Mouse (Mus musculus): Measurements from ENCODE around the gene Acyp2.
"Not testable (repeated sequence)": the region's sequence is repeated elsewhere in the genome, so short reads cannot be mapped to it uniquely, and the experiment has no call there.

The Acyp2 gene

DNA sequence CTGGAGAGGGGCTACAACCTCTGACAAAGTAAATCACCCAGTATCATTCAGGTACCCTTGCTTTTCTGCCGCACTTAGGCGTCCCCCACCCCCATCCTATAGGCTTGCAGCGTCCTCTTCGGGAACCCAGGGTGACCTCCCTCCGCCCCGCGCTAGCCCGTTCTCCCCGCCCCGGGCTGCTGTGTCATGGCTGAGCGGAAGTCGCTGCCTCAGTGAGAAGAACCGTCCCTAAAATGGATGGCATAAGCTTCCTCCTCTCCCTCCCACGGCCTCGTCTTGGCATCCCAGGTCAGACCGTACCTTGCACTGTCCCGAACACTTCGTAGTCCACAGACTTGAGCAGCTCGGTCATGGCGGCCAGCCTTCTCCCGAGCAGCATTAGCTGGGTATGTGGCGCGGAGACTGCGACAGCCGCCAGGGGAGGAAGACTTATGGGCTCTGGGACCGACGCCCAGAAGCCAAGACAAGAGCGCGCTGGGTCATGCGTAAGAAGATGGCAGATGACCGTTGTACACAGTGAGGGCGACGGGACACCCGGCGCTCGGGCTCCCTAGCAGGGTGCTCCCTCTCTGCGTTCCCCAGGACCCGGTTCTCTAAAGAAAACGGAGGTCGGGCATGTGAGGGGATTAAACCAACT, at the start of gene Acyp2:
Acyp2 (minus strand) TSS at position 587 of the 637 bp plus-strand sequence.
- in situ Hi-C loops (cut with MseI, MboI) = no loop called here

DNA sequence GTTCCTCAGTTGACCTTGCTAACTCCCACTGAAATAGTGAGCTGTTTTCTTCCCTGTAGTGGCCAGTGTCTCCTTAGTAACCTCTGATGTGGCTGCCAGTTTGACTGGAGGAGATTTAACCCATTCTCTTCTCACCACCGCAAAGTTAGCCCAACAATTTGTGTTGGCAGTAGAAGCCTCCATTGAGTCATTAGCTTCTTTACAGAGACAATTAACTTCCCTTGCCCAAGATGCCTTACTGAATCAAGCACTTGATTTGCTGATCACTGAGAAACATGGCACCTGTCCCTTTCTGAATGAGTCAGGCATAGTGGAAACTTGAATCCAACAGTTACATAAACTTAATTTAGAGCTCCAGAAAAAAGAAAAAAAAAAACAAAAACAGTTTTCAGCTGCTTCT, 40.0 kb upstream of the Acyp2 start:
- in situ Hi-C loops (cut with MseI, MboI) = no loop called here

DNA sequence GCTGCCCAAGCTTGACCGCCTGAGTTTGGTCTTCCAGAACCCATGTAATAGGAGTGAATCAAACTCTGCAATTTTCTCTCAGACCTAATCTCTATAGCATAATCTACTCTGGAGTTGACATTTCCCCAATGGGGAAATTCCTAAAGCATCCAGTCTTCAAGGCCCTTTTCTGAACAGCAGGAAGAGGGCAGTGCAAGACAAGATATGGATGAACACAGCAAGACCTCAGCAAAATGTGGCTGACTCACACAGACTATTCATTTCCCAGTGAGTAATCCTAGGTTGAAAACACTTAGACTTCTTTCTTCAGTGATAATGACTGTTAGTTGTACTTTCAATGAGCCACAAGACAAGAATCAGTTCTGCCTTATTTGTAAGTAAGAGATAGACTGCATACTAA, 26.7 kb upstream of the Acyp2 start:
- in situ Hi-C loops (cut with MseI, MboI) = loop anchor here in 1 of 2 experiments (10.0 kb wide), 1 partner anchor 119 kb away; no protein-coding TSS in a partner anchor

DNA sequence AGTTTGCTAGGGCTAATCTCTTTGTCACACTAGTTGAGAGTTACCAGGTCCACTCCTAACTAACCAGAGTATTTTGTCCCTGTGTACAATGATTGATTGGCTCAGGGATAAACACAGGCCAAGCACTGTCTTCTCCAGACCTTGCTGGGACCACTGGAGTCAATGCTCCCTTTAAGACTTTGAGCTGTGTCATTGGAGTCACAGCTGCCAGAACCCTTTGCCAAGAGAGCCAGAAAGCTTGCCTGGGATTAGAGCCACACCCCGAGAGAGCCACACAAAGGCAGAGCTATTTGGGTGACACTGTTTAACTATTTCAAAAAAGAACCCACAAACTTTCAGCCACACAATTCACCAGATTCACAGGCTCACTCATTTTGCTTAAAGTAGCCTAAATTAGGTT, 23.3 kb upstream of the Acyp2 start:
- in situ Hi-C loops (cut with MseI, MboI) = loop anchor here (5.0 to 10.0 kb wide), 2 partner anchors 122 to 130 kb away; no protein-coding TSS in a partner anchor

DNA sequence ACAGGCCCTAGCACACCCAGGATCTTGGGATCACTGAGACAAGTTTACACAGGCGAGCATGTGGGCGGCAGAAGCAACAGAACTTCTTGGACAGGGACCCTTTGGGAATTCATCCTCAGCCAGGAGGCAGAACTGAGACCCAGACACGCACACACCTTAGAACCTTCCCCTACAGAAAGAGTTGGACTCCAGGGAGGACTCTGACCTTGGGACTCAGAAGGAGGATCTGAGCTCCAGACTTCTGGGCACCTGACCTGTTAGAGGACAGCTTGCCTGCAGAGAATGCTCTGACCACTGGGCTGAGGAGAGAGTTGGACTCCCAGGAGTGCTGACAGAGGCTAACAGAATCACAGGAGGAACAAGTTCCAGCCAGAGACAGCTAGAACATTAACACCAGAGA, 13.6 kb upstream of the Acyp2 start:
- in situ Hi-C loops (cut with MseI, MboI) = no loop called here

DNA sequence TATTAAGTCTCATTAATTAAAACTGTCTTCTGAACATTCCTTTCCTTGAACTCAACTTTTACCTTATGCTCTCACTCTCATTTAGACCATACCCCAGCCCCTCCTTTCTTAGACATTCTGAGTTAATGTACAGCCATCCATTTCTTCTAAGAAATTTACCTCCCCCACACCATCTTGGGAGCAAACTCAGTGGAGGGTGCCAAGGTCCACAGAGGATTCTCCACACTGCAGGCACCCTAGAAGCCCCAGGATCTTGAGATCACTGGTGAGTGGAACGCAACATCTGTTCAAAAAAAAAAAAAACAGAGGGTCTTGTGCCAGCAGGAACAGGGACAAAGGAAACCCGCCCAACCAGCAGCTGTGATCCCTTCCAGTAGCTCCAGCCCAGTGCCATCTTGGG, 13.2 kb upstream of the Acyp2 start:
- in situ Hi-C loops (cut with MseI, MboI) = no loop called here

DNA sequence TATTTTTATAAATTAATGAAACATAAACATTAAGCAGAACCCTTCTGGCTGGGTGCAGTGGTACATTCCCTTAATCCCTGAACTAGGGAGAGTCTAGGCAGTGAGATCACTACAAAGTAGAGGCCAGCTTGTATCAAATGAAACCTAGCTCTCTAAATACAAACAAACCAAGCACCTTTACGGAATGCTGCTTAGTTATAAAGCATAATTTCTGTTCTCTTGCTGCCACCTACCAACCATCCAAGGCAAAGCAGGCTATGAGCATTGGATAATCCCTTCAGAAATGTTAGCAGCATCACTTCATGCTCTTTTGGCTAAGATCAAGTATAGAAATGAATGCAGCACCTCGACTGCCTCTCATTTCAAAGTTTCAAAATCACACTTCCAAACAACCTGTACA, 7.7 kb upstream of the Acyp2 start:
- in situ Hi-C loops (cut with MseI, MboI) = loop anchor here (5.0 to 10.0 kb wide), 2 partner anchors 420 to 422 kb away; no protein-coding TSS in a partner anchor

DNA sequence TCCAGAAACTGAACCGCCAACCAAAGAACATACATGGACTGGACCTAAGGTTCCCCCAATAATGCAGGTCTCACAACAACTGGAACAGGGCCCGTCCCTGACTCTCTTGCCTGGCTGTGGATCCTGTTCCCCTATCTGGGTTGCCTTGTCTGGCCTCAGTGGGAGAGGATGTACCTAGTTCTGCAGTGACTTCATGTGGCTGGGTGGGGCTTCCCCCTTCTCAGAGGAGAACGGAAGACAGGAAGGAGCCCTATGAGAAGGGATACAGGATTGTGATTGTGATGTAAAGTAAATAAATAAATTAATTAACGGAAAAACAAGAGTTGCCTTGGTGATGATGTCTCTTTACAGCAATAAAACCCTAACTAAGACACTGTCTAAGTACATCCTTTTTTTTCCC, 6.7 kb upstream of the Acyp2 start:
- in situ Hi-C loops (cut with MseI, MboI) = loop anchor here (5.0 to 10.0 kb wide), 2 partner anchors 419 to 421 kb away; no protein-coding TSS in a partner anchor

DNA sequence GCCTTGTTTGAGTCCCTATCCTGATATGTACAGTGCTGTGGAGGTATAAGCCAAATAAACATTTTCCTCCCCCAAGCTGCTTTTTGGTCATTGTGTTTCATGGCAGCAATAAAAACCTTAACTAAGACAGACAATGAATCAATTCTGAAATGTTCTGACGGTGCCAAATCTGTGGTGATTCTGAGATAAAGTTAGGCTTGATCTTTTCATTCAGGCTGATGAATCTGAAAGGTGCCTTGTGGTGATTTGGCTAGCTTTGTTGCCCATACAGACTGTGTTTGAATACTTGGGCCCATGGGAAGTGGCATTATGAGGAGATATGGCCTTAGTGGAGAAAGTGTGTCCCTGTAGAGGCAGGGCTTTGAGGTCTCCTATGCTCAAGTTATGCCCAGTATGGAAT, 1.0 kb upstream of the Acyp2 start:
- in situ Hi-C loops (cut with MseI, MboI) = loop anchor here in 1 of 2 experiments (10.0 kb wide), 1 partner anchor 416 kb away; no protein-coding TSS in a partner anchor

DNA sequence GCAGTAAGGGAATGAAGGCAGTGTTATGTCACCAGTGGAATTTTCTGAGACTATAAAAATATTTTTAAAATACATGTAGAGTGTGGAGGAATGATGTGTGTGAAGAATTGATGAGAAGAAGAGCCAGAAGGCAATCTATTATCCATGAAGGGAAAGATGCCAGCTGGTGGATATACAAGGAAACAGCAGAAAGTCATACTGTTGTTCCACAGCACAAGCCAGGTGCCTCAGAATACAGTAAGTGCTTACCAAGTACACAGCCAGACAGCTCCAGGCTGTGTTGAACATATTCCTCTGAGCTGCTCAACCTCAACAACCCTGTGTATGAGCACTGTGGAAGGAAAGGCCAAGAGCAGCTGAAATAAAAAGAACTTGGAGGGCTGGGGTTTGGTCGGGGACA, 13.7 kb downstream of the Acyp2 start:
- in situ Hi-C loops (cut with MseI, MboI) = no loop called here

DNA sequence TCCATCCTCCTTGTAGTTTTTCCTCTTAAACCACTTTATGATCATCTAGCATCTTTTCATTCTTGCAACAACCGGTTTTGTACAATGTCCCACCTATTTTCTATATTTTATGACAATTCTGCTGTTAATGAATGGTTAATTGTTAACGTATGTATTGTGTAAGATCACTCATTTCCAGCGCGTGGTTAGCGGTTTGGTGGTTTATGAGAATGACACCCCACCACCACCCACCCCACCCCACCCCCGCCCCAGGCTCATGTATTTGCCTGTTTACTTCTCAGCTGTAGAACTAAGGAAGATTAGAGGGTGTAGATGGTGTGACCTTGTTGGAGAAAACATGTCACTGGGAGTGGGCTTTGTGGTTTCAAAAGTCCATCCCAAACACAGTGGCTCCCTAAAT, 18.9 kb downstream of the Acyp2 start:
- in situ Hi-C loops (cut with MseI, MboI) = no loop called here

DNA sequence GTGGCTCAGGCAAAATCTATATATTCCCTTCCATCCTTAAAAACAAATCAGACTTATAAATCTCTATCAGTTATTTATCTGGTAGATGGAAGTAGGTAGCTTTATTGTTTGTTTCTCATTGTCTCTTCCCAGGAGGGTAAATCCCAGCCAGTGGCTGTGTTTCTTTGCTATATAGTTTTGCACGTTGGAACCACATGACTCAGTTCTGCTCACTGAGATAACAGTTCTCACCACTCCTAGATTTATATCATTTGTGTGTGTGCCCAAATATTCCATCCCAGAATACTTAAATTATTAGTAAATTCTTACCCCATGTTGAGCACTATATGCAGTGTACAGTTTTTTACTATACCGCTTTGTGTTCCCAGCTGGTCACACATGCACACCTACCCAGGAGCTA, 26.2 kb downstream of the Acyp2 start:
- in situ Hi-C loops (cut with MseI, MboI) = no loop called here

DNA sequence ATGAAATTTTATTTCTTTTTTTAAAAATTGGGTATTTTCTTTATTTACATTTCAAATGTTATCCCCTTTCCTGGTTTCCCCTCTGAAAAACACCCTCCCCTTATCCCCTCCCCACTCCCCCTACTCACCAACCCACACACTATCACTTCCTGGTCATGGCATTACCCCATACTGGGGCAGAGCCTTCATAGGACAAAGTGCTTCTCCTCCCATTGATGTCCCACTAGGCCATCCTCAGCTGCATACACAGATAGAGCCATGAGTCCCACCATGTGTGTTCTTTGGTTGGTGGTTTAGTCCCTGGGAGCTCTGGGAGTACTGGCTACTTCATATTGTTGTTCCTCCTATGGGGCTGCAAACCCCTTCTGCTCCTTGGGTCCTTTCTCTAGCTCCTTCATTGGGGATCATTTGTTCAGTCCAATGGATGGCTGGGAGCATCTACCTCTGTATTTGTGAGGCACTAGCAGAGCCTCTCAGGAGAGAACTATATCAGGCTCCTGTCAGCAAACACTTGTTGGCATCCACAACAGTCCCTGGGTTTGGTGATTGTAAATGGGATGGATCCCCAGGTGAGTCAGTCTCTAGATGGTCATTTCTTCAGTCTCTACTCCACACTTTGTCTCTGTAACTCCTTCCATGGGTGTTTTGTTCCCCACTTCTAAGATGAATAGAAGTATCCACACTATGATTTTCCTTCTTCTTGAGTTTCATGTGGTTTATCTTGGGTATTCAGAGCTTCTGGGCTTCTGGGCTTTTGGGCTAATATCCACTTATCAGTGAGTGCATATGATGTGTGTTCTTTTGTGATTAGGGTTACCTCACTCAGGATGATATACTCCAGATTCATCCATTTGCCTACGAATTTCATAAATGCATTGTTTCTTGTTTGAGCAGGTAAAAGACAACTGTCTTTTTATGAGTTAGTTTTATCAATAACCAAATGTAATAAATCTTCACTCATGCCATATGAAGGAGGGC, 27.7 kb downstream of the Acyp2 start:
- in situ Hi-C loops (cut with MseI, MboI) = not testable (repeated sequence)

DNA sequence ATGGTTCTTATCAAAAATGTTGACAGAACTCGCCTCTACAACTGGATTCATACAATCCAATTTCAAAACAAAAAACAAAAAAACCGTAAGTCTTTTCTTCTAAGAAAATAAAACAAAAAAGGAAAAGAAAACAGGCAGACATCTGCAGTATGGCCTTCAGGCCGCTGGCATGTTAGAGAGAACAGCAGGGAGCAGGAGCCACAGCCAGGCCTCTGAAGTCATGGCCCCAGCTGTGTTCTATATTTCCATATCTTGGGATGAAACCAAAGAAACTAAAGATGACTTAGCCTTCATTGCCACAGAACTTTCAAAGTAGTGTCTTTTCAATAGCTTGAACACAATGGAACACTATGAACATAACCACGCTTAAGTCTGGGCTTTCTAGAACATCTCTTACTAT, 31.2 kb downstream of the Acyp2 start:
- in situ Hi-C loops (cut with MseI, MboI) = no loop called here

DNA sequence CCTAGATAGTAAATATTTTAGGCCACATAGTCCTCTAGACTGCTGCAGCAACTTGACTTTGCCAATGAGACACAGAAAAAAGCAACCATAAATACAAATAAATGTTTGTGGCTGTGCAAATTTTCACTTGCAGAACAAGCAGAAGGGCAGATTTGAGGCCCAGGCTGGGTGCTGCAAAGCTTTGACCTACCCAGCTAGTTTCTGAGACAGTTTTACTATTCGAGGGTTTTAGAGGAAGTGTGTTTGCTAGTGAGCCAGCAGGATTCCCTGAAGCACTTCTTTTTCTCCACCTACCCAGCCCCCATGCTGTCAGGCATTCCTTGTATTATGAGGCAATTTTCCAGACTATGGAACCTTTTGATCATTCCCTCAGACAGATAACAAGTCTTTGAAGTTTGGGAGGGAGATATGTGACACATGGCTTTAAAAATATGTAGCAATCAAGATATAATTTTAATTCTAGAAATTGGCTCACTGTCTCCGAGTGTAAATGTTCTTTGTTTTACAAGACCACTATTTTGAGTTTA, 31.8 kb downstream of the Acyp2 start:
- in situ Hi-C loops (cut with MseI, MboI) = no loop called here

DNA sequence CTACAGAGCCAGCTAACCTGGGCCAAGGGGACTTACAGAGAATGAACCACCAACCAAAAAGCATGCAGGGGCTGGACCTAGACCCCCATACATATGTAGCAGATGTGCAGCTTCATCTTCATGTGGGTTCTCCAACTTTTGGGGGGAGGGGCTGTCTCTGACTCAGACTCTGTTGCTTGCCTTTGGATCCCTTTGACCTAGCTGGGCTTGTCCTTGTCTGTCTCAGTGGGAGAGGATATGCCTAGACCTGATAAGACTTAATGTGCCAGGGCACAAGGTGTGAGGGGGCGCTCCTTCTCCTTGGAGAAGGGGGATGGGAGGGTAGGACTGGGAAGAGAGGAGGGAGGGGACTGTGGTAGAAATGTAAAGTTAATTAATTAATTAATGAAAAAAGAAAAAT, 33.4 kb downstream of the Acyp2 start:
- in situ Hi-C loops (cut with MseI, MboI) = no loop called here

DNA sequence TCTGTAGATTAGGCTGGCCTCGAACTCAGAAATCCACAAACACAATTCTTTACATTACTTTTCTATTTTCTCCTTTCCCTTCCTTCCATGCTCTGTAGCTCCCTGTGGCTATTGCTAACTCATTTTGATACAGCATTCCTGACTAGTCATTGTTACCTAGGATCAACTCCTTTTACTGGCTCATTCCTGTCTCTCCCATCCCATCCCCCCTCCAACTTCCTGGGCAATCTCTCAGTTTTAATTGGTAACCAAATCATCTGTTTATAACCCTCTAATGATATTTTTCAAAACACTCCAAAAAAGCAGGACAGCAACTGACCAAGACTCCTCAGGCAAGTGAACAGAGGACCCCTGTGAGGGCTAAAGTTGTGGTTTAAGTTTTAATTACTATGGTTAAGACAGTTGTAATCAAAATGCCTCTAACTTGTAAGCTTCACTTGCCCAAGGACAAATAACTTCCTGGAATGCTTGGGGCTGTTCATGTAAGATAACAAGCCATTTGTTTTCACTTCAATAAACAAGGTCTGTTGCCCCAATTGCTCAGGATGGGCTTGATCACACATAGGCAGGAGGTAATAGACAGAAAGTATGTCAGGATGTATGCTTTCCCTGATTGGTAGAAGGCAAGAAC, 35.4 kb downstream of the Acyp2 start:
- in situ Hi-C loops (cut with MseI, MboI) = no loop called here

DNA sequence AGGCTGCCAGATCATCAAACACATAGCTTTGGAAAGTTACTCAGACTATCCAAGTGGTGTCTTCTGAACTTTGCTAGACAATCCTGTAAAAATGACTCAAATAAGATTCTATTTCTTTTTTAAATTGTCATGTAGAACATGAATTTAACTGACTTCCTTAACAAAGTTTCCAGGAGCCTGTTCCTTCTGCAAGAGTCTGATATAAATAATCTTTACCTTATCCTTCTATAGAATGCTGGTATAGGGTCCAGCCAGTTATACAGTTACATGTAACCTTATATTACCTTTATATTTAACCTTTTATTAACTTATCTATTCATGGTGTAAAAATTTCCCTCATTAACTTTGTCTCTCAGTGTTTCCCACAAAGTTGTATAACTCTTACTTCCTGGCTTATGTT, 36.7 kb downstream of the Acyp2 start:
- in situ Hi-C loops (cut with MseI, MboI) = no loop called here

DNA sequence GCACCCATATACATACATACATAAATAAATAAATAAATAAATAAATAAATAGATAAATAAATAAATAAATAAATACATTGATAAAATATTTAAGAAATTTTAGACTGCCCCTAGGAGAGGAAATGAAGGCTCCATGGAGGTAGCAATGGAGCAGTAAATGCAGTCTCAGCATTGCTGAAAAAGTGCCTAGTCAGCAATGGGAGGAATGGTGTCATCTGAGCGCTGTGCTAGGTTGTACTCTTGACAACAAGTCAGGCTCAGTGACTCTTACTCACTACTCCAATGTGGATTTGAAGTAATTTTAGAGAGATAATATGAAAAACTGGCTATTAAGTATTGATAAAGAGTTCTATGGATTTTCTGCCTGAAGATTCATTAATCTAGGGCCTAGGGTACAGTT, 40.1 kb downstream of the Acyp2 start:
- in situ Hi-C loops (cut with MseI, MboI) = no loop called here

DNA sequence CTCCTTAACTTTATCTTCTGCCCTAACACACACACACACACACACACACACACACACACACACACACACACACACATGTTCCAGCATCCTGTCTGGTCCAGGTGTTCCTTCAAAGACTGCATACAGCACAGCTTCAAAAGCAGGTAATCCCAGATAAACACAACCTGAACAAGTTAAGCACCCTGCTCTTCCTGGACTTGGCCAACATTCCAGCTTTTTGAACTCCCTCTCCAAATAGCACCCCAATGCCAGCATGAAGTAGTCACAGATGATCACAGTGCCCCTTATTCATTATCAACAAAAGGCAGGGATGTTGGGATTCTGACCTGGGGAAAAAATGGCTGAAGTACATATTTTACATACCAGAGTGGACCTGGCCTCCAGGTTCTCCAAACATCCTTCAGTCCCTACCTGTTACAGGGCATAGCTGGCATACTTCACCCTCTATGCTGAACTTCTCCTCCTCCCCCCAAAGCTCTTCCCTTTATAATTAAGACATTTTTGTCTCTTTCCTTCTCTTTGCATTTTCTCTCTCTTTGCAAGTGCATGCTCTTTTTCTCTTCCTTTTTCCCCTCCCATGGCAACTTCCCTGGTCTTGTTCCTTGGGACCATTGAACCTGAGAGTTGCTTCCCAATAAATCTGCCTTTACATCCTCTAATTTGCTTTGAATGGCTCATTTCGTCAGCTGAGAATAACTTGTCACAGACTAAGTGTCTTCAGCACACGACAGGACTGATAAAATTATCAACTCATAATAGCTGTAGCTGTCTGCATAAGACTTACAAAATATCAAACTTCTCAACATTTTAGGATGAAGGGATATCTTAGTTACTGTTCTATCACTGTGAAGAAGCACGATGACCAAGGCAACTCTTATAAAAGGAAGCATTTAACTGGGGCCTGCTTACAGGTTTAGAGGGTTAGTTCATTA, 41.5 kb downstream of the Acyp2 start:
- in situ Hi-C loops (cut with MseI, MboI) = no loop called here

DNA sequence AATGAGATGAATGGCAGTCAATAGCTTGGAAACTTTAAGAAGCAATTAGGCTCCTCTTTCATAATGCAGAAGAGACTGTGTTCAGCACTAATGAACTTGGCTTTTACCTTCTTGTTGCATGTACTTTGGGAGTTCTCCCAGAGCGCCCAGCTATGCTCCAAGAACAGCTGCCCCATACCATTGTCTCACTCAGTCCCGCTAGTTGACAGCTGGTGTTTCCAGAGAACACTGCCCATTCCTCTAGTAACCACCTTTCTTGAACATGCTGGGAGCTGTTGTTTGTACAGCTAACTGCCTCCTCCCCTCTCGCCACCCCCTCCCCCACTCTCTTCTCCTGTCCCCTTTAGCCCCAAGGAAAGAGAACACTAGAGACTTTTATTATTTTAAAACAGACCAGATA, 52.1 kb downstream of the Acyp2 start:
- in situ Hi-C loops (cut with MseI, MboI) = no loop called here

Measured in mouse trophoblast stem cell (cell line).